ENCODE assay signal across 9 mouse cellular contexts in the genomic region with DNA sequence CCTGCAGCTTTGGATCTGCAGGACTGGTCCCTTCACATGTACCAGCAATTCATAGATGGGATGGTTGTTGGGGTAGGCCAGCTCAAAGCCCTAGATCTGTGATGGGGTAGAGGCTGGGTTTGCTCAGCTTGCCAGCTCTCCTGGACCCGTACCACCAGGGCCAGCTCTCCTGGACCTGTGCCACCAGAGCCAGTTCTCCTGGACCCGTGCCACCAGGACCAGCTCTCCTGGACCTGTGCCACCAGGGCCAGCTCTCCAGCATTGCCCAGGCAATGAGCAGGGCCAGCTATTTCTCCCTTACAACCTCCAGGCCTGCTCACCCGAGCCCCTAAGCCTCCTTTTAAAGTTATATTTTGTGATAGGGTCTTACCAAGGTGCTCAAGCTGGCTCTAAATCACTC.
A peak's percentile ranks its signal among the peaks of the same experiment; 100 is the strongest.
DNase-seq lines count a peak whose midpoint lies in the region; ATAC-seq and TF ChIP-seq lines count a peak whose summit lies in the region.
"Had no signal": no experiment of that assay in that cellular context is flagged by ENCODE, and none has a peak within 500 bp of the region (broad histone marks: within the 10 kb centered on the region; RNA-seq: fewer than 3 reads in every experiment).

No protein-coding gene starts in this region.

- ATAC-seq in hindbrain, postnatal 0 days = peak; percentile 58
- no peak for ATAC-seq in hindbrain, embryonic 11.5 days (ENCODE audit: low FRiP score)
- no peak for ATAC-seq in erythroid progenitor cell, adult 5-6 weeks (replicated peaks; ENCODE audit: low FRiP score, poor library complexity, severe bottlenecking)
- ATAC-seq: midbrain, embryonic 16.5 days had no signal

- H3K9ac ChIP-seq in hindbrain, postnatal 0 days (replicated peaks; ENCODE audit: low read length) = no peak overlapping the region
- no peak overlapping the region for H3K9ac ChIP-seq in hindbrain, embryonic 11.5 days (ENCODE audit: low read depth, low read length)

- H3K9me3 ChIP-seq in hindbrain, postnatal 0 days (ENCODE audit: low read length) = no peaks in the 10 kb centered on the region
- no peaks in the 10 kb centered on the region for H3K9me3 ChIP-seq in hindbrain, embryonic 11.5 days (ENCODE audit: control insufficient read depth, low read length)

- whole genome bisulfite sequencing in hindbrain, postnatal 0 days = 47% methylated on average over 3 of the region's 3 CpGs
- WGBS in hindbrain, embryonic 11.5 days = 86% methylated on average over 3 of the region's 3 CpGs
- WGBS in cerebellum, adult 2 months = 27% methylated on average over 3 of the region's 3 CpGs

- no peaks in the 10 kb centered on the region for H3K36me3 ChIP-seq in hindbrain, postnatal 0 days (ENCODE audit: insufficient read depth, low read length)
- no peaks in the 10 kb centered on the region for H3K36me3 ChIP-seq in hindbrain, embryonic 11.5 days (ENCODE audit: control insufficient read depth, insufficient read depth, low read length)

- H3K4me1 ChIP-seq in hindbrain, postnatal 0 days (ENCODE audit: insufficient read depth, low read length) = no peaks in the 10 kb centered on the region
- no peaks in the 10 kb centered on the region for H3K4me1 ChIP-seq in hindbrain, embryonic 11.5 days (replicated peaks; ENCODE audit: control insufficient read depth, insufficient read depth, low read length)
- H3K4me1 ChIP-seq in cerebellum, adult 2 months (ENCODE audit: control insufficient read depth, insufficient read depth, low read length) = no peaks in the 10 kb centered on the region; the same call in 1 of the 2 replicates

- no peak overlapping the region for H3K4me2 ChIP-seq in hindbrain, postnatal 0 days (ENCODE audit: low read depth, low read length)
- H3K4me2 ChIP-seq in hindbrain, embryonic 11.5 days (replicated peaks; ENCODE audit: low read depth, low read length) = no peak overlapping the region

- H3K4me3 ChIP-seq in hindbrain, postnatal 0 days (ENCODE audit: low read length) = no peak overlapping the region
- H3K4me3 ChIP-seq in hindbrain, embryonic 11.5 days (ENCODE audit: low read depth, low read length) = no peak overlapping the region
- H3K4me3 ChIP-seq in cerebellum, adult 2 months (replicated peaks; ENCODE audit: insufficient read depth, low read depth, low read length) = no peak overlapping the region
- H3K4me3 ChIP-seq: erythroblast, embryonic 14.5 days had no signal

- TF ChIP-seq POLR2A in cerebellum, adult 2 months (IDR thresholded peaks at IDR 0.05; ENCODE audit: borderline replicate concordance, insufficient read depth, low read length) = no peak

- H3K27me3 ChIP-seq in hindbrain, postnatal 0 days (ENCODE audit: insufficient read depth, low read length) = no peaks in the 10 kb centered on the region
- H3K27me3 ChIP-seq in hindbrain, embryonic 11.5 days (ENCODE audit: control insufficient read depth, insufficient read depth, low read length) = no peaks in the 10 kb centered on the region
- H3K27me3 ChIP-seq in cerebellum, adult 2 months (ENCODE audit: control insufficient read depth, insufficient read depth, low read length) = no peaks in the 10 kb centered on the region

- TF ChIP-seq CTCF in hindbrain, postnatal 0 days (IDR thresholded peaks at IDR 0.05; ENCODE audit: low read depth) = no peak
- TF ChIP-seq CTCF in cerebellum, adult 2 months (IDR thresholded peaks at IDR 0.05; ENCODE audit: borderline replicate concordance, insufficient read depth, low read depth, low read length) = no peak

- DNase-seq in hindbrain, postnatal 0 days (ENCODE audit: low spot score) = peak; percentile 76
- no peak for DNase-seq in hindbrain, embryonic 11.5 days (ENCODE audit: low spot score)
- DNase-seq in adrenal gland, postnatal 14 days = peak; percentile 27
- DNase-seq in cerebellum, adult 2 months = peak; percentile 41 to 50
- peak; percentile 70 to 78 for DNase-seq in layer of hippocampus, postnatal 10 days (ENCODE audit: low spot score in 2 of 2)
- DNase-seq in spleen, postnatal 36 days (ENCODE audit: low spot score in 2 of 2) = no peak

- no peak overlapping the region for H3K27ac ChIP-seq in hindbrain, postnatal 0 days
- H3K27ac ChIP-seq in hindbrain, embryonic 11.5 days (ENCODE audit: low read depth, low read length) = no peak overlapping the region
- H3K27ac ChIP-seq in cerebellum, adult 2 months (ENCODE audit: insufficient read depth, low read length) = no peak overlapping the region

Comparison
In these comparisons a context has a peak if more than half of its experiments do, and no peak if none do; other contexts are left out.
1. DNase-seq: peak in hindbrain, postnatal 0 days (single experiment), adrenal gland, postnatal 14 days (single experiment), cerebellum, adult 2 months (2 of 2) and layer of hippocampus, postnatal 10 days (2 of 2); none in hindbrain, embryonic 11.5 days (single experiment) and spleen, postnatal 36 days (0 of 2).